Comparison of ENCODE assay signal across 8 mouse cellular contexts in the genomic region with DNA sequence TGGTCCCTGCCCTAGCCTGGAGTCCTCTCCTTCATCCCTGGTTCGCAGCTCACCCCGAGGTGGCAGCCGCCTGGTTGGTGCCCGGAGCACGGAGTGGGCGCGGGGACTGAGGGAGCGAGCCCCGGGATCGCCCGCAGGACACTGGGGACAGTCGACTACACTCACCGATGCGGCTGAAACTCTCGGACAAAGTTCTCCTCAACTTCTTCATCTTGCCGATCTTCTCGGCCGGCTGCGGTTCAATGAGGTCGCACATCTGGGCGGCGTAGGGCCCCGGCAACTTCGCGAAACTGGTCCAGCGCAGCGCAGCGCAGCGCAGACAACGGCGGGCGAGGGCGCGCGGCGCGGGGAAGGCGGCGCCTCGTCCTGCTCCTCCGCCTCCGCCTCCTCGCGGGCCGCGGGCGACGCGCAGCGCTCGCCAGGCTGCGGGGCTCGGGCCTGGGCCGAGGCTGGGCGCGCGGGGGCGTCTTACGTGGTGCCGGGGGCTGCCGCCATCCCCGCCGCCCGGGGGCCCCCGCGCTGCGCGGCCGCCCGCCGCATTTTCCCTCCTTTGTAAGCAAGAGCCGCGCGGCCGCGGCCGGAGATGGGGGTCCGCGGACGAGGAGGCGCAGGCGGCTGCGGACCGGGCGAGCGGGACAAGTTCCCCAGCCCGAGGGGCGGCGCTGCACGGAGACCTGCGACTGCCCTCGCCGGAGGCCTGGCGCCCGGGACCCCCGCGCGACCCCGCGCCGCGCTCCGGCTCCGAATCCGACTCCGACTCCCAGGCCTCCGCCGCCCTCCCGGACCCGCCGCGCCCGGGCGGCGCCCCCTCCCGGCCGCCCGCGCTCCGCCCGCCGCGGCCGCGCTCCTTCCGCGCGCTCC. TPM values are rescaled to one million over a fixed set of nuclear protein-coding genes. Genes with fewer than 3 reads are reported as not detected.
A peak's percentile ranks its signal among the peaks of the same experiment; 100 is the strongest.
DNase-seq lines count a peak whose midpoint lies in the region; ATAC-seq and TF ChIP-seq lines count a peak whose summit lies in the region.

No protein-coding gene starts in this region.

- no peak for DNase-seq in Patski (ENCODE audit: low read depth, low spot score)
- DNase-seq in cerebellum, postnatal 10 days, result peak; percentile 79 to 84
- DNase-seq in frontal cortex, postnatal 36 days (ENCODE audit: low spot score in 2 of 2), result peak; percentile 48 to 60
- DNase-seq in left cerebral cortex, adult 2 months (ENCODE audit: extremely low spot score in 1 of 2, low spot score in 2 of 2), result peak; percentile 66 to 69
- peak; percentile 62 for DNase-seq in lung, postnatal 36 days
- peak; percentile 82 for DNase-seq in retina, postnatal 1 day
- peak; percentile 51 to 62 for DNase-seq in urinary bladder, postnatal 36 days (ENCODE audit: low spot score in 2 of 2)

- H3K9me3 ChIP-seq in hindbrain, embryonic 13.5 days, result no peaks in the 10 kb centered on the region

- WGBS in hindbrain, embryonic 13.5 days, result under 1% methylated on average over 83 of the region's 128 CpGs

- no peaks in the 10 kb centered on the region for H3K27me3 ChIP-seq in Patski
- no peaks in the 10 kb centered on the region for H3K27me3 ChIP-seq in hindbrain, embryonic 13.5 days

- H3K27ac ChIP-seq in hindbrain, embryonic 13.5 days, result peak overlapping the region; percentile 96
- H3K27ac ChIP-seq in left cerebral cortex, adult 2 months, result no peak overlapping the region; the same call in 1 of the 2 replicates

- peaks cover 29% of the 10 kb centered on the region for H3K4me1 ChIP-seq in hindbrain, embryonic 13.5 days (replicated peaks)

- peak; percentile 94 for ATAC-seq in Patski
- ATAC-seq in hindbrain, embryonic 13.5 days (ENCODE audit: low FRiP score), result peak; percentile 97

- no peaks in the 10 kb centered on the region for H3K36me3 ChIP-seq in hindbrain, embryonic 13.5 days

- TF ChIP-seq CTCF in Patski (IDR thresholded peaks at IDR 0.05), result peak; percentile 53
- TF ChIP-seq CTCF in left cerebral cortex, adult 2 months (IDR thresholded peaks at IDR 0.05), result no peak; the same call in 1 of the 2 replicates

- POLR2A ChIA-PET in Patski (lab: Charles Lee), result interaction anchor here (0.8 to 1.3 kb wide), 2 partner anchors 9 to 20 kb away, joined by 3 to 5 read pairs; no protein-coding TSS in a partner anchor

- in situ Hi-C loops in Patski (cut with MboI; ENCODE audit: low pct_unique_long_range_greater_than_20kb), result loop anchor here (5.0 kb wide), 2 partner anchors 102 to 418 kb away; no protein-coding TSS in a partner anchor

- intact Hi-C loops in left cerebral cortex, adult 2 months (cut with DNase I), result loop anchor here (1.0 to 5.0 kb wide), 3 partner anchors 102 to 418 kb away; no protein-coding TSS in a partner anchor

- CTCF ChIA-PET in Patski (lab: Charles Lee), result interaction anchor here (1.1 to 1.6 kb wide), 5 partner anchors 9 to 417 kb away, joined by 3 to 8 read pairs (median 3); no protein-coding TSS in a partner anchor

- peak overlapping the region; percentile 92 for H3K9ac ChIP-seq in hindbrain, embryonic 13.5 days

- peak overlapping the region; percentile 80 for H3K4me2 ChIP-seq in hindbrain, embryonic 13.5 days

- H3K4me3 ChIP-seq in hindbrain, embryonic 13.5 days, result peak overlapping the region; percentile 69
- H3K4me3 ChIP-seq in left cerebral cortex, adult 2 months, result peak overlapping the region; percentile 62

RNA-seq across cellular contexts. Expression of a gene that starts 40.0 kb away (rescaled TPM):
- 21.7 TPM for polyA plus RNA-seq in Patski (2021)
- 35.8 and 36.1 TPM in 2 replicates for polyA plus RNA-seq in hindbrain, embryonic 13.5 days (2015; fragmentation: Nextera tagmentation; extraction: Ambion mirVana)
- total RNA-seq in left cerebral cortex, adult 2 months (2021), result 100 to 1,000 TPM; 199 to 207 TPM
